Mouse (Mus musculus): ENCODE measurements around the gene Slc15a3. TPM values are rescaled to one million over a fixed set of nuclear protein-coding genes. Genes with fewer than 3 reads are reported as not detected.

Gene Slc15a3
- polyA plus RNA-seq, 1 experiment: not detected

GRCm38 (mm10) chr19:10813039-10813438 is 26.5 kb upstream of the Slc15a3 start:
- no peak for TF ChIP-seq GATA1 (IDR thresholded peaks at IDR 0.05; ENCODE audit: low read length)

DNA sequence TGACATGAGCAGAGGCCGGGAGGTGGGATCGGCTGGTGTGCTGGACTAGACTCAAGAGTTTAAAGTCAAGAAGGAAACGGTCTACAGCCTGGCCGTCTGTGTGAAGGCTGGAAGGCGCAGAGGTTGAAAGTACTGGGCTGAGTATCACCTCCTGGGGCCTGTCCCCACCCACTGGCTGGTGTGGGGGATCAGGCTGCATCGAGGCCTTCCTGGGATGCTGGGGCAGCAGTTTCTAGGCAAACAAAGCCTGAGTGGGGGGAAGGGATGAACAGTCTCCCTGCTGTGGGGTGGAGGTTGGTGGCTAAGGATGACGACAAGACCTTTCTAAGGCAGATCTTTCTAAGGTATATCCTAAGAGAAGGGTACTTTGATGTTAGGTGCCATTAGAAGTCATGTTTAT is 25.6 kb upstream of the Slc15a3 start:
- TF ChIP-seq GATA1 (IDR thresholded peaks at IDR 0.05; ENCODE audit: low read length): no peak

GRCm38 (mm10) chr19:10815871-10816270 is 23.7 kb upstream of the Slc15a3 start:
- no peak for TF ChIP-seq GATA1 (IDR thresholded peaks at IDR 0.05; ENCODE audit: low read length)

DNA sequence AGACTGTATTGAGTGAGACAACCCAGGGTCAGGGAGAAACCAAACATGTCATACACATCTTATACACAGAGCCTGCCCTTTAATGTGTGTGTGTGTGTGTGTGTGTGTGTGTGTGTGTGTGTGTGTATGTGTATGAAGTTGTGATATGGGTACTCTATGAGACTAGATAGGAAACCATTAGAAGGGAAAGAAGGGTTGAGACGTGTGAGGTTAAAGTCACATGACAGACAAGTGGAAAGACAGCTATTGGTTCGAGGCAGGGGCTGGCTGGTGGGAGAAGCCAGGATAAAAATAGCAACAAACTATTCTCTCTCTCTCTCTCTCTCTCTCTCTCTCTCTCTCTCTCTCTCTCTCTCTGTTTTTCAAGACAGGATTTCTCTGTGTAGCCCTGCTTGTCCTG is 23.1 kb upstream of the Slc15a3 start:
- TF ChIP-seq GATA1 (IDR thresholded peaks at IDR 0.05; ENCODE audit: low read length): no peak

DNA sequence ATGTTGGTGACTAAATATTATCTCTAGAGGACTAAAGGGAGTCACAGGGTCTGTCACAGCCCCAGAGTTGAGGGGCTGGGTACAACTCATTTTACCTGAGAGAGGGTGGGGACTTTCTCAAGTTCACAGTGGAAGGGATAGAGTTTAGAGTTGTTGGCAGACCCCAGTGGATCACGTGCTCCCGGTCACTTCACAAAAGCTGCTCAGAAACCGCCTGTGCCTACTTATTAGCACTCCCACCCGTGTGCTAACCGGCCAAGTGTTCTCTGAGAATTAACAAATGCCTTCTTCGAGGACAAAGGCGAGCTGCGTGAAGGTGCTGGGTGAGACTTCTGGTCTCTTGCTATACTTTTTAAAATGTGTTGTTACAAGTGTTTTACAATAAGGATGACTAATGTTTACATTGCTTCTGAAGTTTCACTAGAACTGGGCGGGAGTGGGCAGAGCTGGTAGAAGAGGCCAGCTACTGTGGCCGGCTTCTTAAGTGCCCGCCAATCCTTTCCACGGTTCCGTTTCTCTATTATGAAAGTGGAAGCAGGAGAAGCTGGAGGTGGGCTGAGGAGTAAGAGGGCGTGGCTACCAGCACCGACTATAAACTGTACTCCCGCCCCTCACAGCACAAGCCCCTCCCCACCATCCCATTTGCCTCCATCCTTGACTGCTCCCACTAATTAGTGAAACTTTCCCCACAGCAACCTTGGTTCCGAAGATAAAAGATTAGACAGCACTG is 21.1 kb upstream of the Slc15a3 start:
- no peak for TF ChIP-seq GATA1 (IDR thresholded peaks at IDR 0.05; ENCODE audit: low read length)

DNA sequence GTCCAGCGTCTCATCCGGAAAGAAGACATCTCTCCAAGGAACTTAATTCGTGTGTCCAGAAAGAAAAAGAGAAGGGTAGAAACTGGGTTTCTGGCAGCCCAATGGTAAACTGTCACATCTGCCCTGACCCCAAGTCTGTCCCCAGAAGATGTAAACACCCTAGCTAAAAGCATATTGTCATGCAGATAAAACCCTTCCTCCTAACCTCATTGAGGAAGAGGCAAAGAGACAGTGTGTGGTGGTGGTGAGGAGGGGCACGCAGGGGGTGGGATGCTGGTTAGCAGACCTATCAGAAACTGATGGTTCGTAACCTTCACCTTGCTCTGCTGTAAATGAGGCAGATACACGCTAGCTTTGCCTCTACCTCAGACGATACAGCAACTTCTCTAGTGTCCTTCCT is 18.2 kb upstream of the Slc15a3 start:
- no peak for TF ChIP-seq GATA1 (IDR thresholded peaks at IDR 0.05; ENCODE audit: low read length)

DNA sequence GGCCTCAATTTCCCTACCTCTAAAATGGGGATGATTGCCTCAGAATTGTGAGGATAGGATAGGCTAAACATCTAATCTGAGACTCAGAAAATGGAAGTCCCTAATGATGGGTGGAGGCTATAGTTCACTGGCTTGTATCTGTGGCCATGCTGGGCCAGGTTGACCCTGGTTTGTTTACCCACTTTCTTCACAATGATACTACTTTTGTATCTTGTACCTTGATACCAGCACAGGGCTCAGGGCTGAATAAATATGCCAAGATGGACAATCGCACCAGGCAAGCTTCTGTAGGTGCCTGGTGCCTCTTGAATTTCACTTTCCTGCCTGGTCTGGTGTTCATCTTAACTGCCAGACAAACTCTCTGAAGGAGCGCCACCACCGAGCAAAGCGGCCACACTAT is 17.0 kb upstream of the Slc15a3 start:
- no peak for TF ChIP-seq GATA1 (IDR thresholded peaks at IDR 0.05; ENCODE audit: low read length)

DNA sequence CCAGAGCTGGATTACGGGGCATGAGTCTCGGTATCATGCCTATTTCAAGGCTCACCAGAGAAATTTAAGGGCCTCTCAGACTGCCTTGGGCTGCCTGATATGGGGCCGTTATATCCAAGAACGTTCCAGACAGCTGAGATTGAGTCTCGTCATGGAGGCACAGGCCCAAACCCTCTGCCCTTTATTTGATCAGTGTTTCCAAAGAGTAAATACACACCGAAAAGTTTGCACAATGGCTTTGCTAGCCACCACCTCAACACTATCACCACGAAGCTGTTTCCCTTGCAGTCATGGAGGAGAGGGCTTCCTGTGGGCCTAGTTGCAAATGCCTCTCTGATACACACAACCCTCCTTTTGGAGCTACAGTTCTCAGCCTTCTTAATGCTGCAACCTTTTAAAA is 15.5 kb upstream of the Slc15a3 start:
- no peak for TF ChIP-seq GATA1 (IDR thresholded peaks at IDR 0.05; ENCODE audit: low read length)

GRCm38 (mm10) chr19:10828321-10828720 is 11.2 kb upstream of the Slc15a3 start:
- no peak for TF ChIP-seq GATA1 (IDR thresholded peaks at IDR 0.05; ENCODE audit: low read length)

DNA sequence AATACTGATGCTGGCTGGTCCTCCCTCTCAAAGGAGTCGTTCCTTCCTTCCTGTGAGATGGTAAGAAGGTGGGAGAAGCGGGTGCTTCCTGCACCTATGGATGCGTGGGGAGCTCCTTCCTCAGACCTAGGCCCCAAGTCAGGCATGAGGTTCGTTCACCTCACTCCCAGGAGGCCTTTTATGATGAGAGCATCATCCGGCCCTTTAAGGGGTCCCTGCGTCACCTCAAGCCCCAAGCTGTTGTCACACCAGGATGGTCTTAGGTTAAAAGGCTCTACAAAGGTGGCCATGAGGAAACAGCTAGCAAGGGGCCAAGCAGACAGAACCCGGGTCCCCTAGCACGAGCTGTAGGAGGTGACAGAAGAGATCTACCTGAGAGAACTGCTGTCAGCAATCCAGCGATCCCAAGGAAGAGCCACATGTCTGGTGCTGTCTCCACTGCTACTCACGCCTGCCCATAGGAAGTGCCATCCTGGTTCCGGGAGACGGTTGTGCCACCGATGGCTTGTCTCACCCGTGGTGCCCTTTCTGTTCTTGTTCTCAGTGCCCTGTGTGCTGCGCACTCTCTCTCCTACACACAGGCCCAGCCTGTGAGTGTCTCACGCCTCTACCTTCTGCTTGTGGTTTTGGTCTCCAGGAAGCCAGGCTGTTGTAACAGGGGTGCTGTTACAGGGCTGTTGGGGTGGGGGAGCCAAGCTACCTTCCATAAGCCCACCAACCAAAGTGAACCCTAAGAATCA is 9.9 kb upstream of the Slc15a3 start, which contains the start of gene Cd6:
Gene Cd6, minus strand, starts transcription at position 623 of the 740 bp plus-strand sequence.
- no peak for TF ChIP-seq GATA1 (IDR thresholded peaks at IDR 0.05; ENCODE audit: low read length)

DNA sequence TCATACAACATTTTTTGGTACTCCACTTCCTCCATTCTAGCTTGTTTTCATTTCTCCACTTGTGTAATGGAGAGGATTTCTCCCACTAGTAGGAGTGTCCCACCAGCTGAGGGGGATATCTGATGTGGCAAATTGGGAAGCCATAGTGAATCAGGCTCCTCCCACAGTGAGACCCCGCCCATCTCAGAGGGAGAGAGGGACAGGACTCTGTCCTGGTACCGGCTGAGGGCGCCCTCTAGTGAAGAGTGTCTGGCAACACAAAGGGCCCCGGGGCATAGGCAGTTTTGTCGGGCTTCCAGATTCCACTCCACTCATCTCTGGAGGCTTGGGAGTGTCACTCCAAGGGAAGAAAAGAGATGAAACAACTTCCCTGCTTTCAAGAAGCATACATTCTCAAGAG is 8.1 kb upstream of the Slc15a3 start:
- TF ChIP-seq GATA1 (IDR thresholded peaks at IDR 0.05; ENCODE audit: low read length): no peak

- no peak for TF ChIP-seq GATA1 (IDR thresholded peaks at IDR 0.05; ENCODE audit: low read length)
These were observed 7.5 kb upstream of the Slc15a3 start for GRCm38 (mm10) chr19:10832030-10832429.

GRCm38 (mm10) chr19:10833611-10834010 is 5.9 kb upstream of the Slc15a3 start:
- no peak for TF ChIP-seq GATA1 (IDR thresholded peaks at IDR 0.05; ENCODE audit: low read length)

DNA sequence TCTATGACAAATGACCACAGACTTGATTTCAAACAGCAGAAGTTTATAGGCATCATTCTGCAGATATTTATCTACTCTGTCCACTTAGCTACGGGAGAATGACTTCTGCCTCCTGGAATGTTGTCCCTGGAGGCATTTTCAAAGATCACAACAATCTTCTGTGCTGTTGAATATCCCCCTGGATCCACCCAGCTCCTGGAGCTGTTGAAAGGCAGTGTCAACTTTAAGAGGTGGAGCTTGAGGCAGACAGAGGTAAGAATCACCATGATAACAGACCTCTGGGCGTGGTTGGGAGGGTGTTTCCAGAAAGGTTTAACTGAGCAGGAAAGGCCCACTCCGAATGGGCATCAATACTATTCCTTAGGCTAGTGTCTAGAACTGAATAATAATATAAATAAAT is 3.9 kb upstream of the Slc15a3 start:
- no peak for TF ChIP-seq GATA1 (IDR thresholded peaks at IDR 0.05; ENCODE audit: low read length)

GRCm38 (mm10) chr19:10841721-10842626 is 2.4 kb downstream of the Slc15a3 start:
- TF ChIP-seq GATA1 (IDR thresholded peaks at IDR 0.05; ENCODE audit: low read length): no peak

DNA sequence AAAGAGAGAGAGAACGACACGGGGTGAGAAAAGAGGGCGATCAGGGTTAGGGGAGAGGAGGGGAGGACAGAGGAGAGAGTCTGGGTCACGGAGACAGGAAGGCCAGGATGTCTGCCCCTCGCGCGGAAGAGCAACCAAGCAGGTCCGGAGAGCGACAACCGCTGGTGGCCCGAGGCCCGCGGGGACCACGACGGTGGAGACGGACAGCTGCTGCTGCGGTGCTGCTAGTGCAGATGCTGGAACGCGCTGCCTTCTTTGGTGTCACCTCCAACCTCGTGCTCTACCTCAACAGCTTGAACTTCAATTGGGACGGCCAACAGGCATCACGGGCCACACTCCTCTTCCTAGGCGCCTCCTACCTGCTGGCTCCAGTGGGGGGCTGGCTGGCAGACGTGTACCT is 3.4 kb downstream of the Slc15a3 start:
- no peak for TF ChIP-seq GATA1 (IDR thresholded peaks at IDR 0.05; ENCODE audit: low read length)

Data from G1E-ER4 (cell line).